Mouse (Mus musculus) liver, embryonic 11.5 days (tissue): ENCODE data around the gene R3hcc1l. TPM values are rescaled to one million over a fixed set of nuclear protein-coding genes. Genes with fewer than 3 reads are reported as not detected.

Experiments
- ATAC-seq: fragments of 200-750 bp; cut with Nextera tagmentation; replicated peaks from 2 replicates; pipeline ENCODE4 v1.8.0; 2017; ENCODE audit warnings: moderate number of reproducible peaks, mild to moderate bottlenecking, moderate TSS enrichment, moderate library complexity; ENCODE audit not compliant: low FRiP score
- DNase-seq: peaks from one replicate; pipeline ENCODE4 v3.0.0-alpha.2; 2017; ENCODE audit warnings: low spot score
- H3K27ac ChIP-seq: fragments of 300-500 bp; sonication (generic); 2 replicates; pipeline ENCODE4 v1.5.1; 2014; ENCODE audit warnings: mild to moderate bottlenecking, low read depth, low read length, control low read depth
- H3K27me3 ChIP-seq: fragments of 300-500 bp; sonication (generic); replicated peaks from 2 replicates; pipeline ENCODE4 v1.6.1; 2014; ENCODE audit warnings: low read length, mixed read lengths; ENCODE audit not compliant: control insufficient read depth, insufficient read depth
- H3K36me3 ChIP-seq: fragments of 300-500 bp; sonication (generic); 2 replicates; pipeline ENCODE4 v1.6.1; 2014; ENCODE audit warnings: mild to moderate bottlenecking, low read length, moderate library complexity, mixed read lengths; ENCODE audit not compliant: control insufficient read depth, insufficient read depth
- H3K4me1 ChIP-seq: fragments of 300-500 bp; sonication (generic); replicated peaks from 2 replicates; pipeline ENCODE4 v1.6.1; 2014; ENCODE audit warnings: low read length, mixed read lengths; ENCODE audit not compliant: control insufficient read depth, insufficient read depth
- H3K4me2 ChIP-seq: fragments of 300-500 bp; sonication (generic); 2 replicates; pipeline ENCODE4 v1.6.1; 2014; ENCODE audit warnings: mild to moderate bottlenecking, control low read depth, moderate library complexity
- H3K4me3 ChIP-seq: fragments of 300-500 bp; sonication (generic); 2 replicates; pipeline ENCODE4 v1.5.1; 2014; ENCODE audit warnings: low read depth, low read length, control low read depth
- H3K9ac ChIP-seq: fragments of 300-500 bp; sonication (generic); 2 replicates; pipeline ENCODE4 v1.6.1; 2014; ENCODE audit warnings: low read depth, low read length, control low read depth
- H3K9me3 ChIP-seq: fragments of 300-500 bp; sonication (generic); 2 replicates; pipeline ENCODE4 v1.6.1; 2016; ENCODE audit warnings: low read length, inconsistent platforms, mixed read lengths; ENCODE audit not compliant: control insufficient read depth
- WGBS: fragments of 180-500 bp; shearing (Covaris S2); extraction: QIAGEN DNeasy Blood & Tissue Kit; methylation state at CpG from one replicate; pipeline ENCODE4 v1.1.7; 2014; 5-methylcytosine and 5-hydroxymethylcytosine counted together
- polyA plus RNA-seq: library from polyadenylated mRNA; unstranded; fragments of >200 nt; fragmentation: Nextera tagmentation; extraction: Ambion mirVana; gene quantifications from 2 replicates; pipeline ENCODE4 v1.2.1, GENCODE M21; 2014

R3hcc1l gene
- polyA plus RNA-seq, 1 experiment from 2014 or later, result 20.8 TPM

DNA sequence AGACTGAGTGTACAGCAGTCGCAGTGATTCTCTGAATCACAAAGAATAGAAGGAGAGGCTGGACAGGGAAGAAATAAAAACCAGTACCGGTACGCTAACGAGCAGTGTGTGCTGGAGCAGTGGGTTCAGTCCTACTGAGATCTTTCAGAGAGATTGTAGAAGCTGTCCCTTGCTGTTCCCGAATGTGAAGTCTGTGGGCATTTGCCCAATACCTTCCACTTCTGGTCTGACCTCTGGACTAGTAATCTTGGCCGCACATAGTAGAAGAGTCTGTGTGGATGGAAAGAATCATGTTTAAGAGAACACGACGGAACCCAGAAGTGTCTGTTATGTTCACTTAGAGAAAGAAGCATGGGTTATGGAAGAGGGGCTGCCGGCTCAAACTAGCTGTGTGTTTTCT is 8.9 kb upstream of the R3hcc1l start:
- ATAC-seq (no peak), DNase-seq (no peak)
- WGBS, result 79% methylated on average over 9 of the region's 9 CpGs
- no peaks in the 10 kb centered on the region; the same call in 1 of the 2 replicates for H3K27me3 ChIP-seq
- no peak overlapping the region for H3K4me3 ChIP-seq
- H3K9me3 ChIP-seq, result no peaks in the 10 kb centered on the region
- no peak overlapping the region for H3K9ac ChIP-seq
- H3K4me1 ChIP-seq, result no peaks in the 10 kb centered on the region
- no peak overlapping the region for H3K4me2 ChIP-seq
- H3K36me3 ChIP-seq, result no peaks in the 10 kb centered on the region
- no peak overlapping the region for H3K27ac ChIP-seq

DNA sequence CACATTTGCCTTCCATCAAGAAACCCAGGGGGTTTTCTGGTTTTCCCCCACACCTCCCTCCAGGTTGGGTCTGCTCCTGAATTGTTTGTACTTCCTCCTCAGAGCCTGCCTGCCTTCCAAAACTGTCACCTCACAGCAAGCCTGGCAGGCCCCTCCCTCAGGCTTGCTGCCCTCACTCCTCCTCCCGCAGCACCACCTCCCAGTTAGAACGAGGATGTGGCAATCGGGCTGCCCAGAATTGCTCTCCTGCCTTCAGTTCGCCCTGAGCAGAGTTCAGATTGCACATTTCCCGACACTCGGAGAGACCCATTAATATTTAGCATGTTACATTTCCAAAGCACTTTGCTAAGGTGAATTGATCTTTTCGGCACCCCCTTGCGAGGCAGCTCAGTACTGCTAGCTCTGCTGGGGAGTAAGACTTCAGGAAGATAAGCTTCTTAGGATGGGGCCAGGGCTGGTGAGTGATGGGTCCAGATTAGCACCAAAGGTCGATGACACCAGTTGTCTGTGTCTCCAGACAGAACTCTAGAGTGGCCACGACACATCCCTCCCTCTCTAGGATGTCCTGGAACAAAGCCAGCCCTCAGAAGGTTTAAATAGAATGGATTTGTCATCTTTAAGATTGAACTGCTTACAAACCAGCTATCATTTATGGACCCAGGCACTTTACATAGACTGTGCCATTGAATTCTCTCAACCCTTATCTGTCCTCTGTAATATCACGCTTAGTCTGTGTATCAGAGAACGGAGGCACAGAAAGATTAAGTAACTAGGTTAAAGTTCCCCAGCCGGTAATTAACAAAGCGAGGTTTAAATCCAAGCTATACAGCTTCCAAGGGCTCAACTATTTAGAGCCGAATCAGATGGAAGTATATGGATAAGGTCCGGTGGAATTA is 8.0 kb upstream of the R3hcc1l start:
- Histone ChIP-seq H3K36me3 (no peaks in the 10 kb centered on the region), H3K9me3 (no peaks in the 10 kb centered on the region), H3K27ac (no peak overlapping the region), H3K4me2 (no peak overlapping the region), H3K9ac (no peak overlapping the region), H3K4me3 (no peak overlapping the region), H3K27me3 (no peaks in the 10 kb centered on the region; the same call in 1 of the 2 replicates), H3K4me1 (no peaks in the 10 kb centered on the region)
- 41% methylated on average over 16 of the region's 16 CpGs for WGBS
- DNase-seq, result no peak
- no peak for ATAC-seq

DNA sequence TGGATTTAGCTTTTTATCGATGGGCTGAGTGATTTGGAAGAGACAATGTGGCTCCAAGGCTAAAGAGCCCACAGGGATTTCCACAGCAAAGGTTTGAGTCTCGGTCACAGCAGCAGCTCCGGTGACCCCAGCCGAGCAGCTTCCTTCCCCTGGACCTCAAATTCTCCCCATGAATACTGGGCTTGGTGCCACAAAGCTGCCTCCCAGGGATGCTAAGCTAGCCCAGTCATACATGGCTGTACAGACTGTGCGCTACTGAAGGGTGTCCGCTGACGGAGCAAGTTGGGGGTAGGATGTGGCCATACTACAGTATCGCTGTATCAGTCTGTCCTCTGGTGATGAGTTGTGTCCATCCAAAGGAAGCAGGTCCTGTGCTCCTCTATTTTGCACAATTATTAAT is 2.9 kb upstream of the R3hcc1l start:
- no peak overlapping the region for H3K27ac ChIP-seq
- H3K4me2 ChIP-seq, result no peak overlapping the region
- ATAC-seq (no peak), DNase-seq (no peak)
- H3K9ac ChIP-seq, result no peak overlapping the region
- H3K36me3 ChIP-seq, result no peaks in the 10 kb centered on the region
- no peaks in the 10 kb centered on the region for H3K9me3 ChIP-seq
- 85% methylated on average over 8 of the region's 8 CpGs for WGBS
- peaks cover 7% of the 10 kb centered on the region for H3K4me1 ChIP-seq
- H3K27me3 ChIP-seq, result no peaks in the 10 kb centered on the region; the same call in 1 of the 2 replicates
- no peak overlapping the region for H3K4me3 ChIP-seq

DNA sequence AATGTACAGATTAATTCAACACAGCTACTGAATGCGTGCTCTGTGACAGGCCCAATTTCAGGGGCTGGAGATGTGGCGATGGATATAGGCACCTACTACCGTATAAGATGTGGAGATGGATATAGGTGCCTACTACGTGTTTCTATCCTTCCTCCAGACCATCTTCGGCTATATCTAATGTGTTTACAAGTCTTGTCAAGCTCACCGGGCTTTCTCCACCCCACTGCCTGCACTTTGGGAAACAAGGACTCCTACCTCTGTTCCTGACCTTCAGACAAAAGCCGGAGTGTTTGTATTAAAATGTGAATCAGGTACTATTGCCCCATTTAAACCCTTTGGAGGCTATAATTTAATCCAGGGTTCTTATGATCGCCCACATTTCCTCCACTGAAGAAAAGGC is 2.4 kb upstream of the R3hcc1l start:
- no peaks in the 10 kb centered on the region for H3K36me3 ChIP-seq
- 90% methylated on average over 8 of the region's 8 CpGs for WGBS
- no peak overlapping the region for H3K27ac ChIP-seq
- H3K9ac ChIP-seq, result no peak overlapping the region
- H3K4me3 ChIP-seq, result no peak overlapping the region
- no peak overlapping the region for H3K4me2 ChIP-seq
- no peaks in the 10 kb centered on the region; the same call in 1 of the 2 replicates for H3K27me3 ChIP-seq
- DNase-seq (no peak), ATAC-seq (no peak)
- no peaks in the 10 kb centered on the region for H3K9me3 ChIP-seq
- peaks cover 7% of the 10 kb centered on the region for H3K4me1 ChIP-seq

DNA sequence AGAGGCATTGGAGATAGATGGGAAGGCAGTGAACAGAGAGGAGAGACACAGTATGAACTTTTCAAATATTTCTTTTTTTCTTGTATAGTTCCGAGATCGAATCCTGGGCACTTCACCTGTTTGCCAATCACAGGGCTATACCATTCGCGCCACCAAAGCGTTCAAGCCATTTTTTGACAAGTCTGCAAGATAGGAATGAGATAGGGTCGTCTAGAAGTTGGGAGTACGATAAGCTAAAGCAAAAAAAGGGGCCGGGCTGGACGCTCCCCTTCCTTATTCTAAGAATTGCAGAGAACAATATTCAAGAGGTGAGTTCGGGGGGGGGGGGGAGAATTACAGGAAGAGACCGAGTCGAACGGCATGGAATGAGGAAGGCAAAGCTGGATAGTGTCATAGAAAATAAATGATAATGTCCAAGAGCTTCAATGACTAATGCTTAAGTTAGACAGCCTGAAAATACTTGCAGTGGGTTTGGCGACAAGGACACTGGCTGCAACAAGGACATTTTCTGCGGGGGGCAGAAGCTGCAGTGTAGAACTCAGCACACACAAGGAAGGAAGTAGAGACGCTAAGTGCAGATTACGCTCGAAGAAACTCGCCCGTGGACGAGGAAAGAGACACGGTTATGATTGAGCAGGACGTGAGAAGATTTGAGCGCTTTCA is 471 bp upstream of the R3hcc1l start:
- Histone ChIP-seq H3K36me3 (no peaks in the 10 kb centered on the region), H3K4me1 (peaks cover 12% of the 10 kb centered on the region), H3K9me3 (no peaks in the 10 kb centered on the region), H3K9ac (0 out of 2 replicates have a peak overlapping the region, but pooled peaks have one; percentile 17), H3K27ac (no peak overlapping the region), H3K27me3 (no peaks in the 10 kb centered on the region; the same call in 1 of the 2 replicates), H3K4me2 (peak overlapping the region; percentile 89), H3K4me3 (peak overlapping the region; percentile 92)
- ATAC-seq (no peak), DNase-seq (no peak)
- 23% methylated on average over 24 of the region's 24 CpGs for WGBS

DNA sequence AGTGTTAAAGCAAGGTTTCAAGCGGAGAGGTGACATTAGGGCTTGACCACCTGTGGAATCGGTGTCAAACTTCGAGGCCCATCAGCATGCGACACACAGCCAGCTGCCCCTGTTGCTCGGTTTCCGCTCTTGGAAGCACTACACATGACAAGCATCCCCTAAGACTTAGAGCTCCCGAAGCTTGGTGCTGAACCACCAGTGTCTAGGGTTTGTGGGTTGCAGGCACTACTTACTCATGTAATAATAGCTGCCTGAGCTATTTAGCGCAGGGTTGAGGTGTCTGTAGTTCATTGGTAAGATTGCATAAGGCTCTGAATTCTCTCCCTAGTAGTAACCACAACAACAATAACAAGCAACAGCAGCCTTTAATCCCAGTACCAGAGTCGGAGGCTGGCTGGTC is 1.2 kb downstream of the R3hcc1l start:
- Histone ChIP-seq H3K9me3 (no peaks in the 10 kb centered on the region), H3K4me1 (peaks cover 18% of the 10 kb centered on the region), H3K9ac (peak overlapping the region; percentile 79), H3K36me3 (no peaks in the 10 kb centered on the region), H3K4me3 (peak overlapping the region; percentile 92), H3K27me3 (no peaks in the 10 kb centered on the region; the same call in 1 of the 2 replicates), H3K4me2 (peak overlapping the region; percentile 89), H3K27ac (no peak overlapping the region)
- peak; percentile 36 for DNase-seq
- WGBS, result 42% methylated on average over 9 of the region's 9 CpGs
- ATAC-seq, result no peak

DNA sequence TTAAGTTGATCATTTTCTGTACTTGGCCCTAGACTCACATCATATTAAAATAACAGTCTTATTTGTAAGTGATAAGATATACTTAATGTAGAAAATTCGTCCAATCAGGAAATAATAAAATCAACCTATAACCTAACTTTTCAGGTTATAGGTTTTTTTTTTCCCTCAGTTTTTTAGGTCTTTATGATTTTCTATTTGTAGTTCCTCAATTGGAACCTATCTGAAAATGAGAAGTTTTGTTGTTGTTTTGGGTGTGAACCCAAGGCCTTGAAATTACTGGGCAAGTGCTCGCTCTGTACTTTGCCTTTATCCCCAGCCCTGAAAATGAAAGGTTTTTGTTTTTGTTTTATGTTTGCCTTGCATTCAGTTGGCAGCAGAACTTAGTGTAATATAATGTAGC is 6.1 kb downstream of the R3hcc1l start:
- H3K4me3 ChIP-seq, result no peak overlapping the region
- DNase-seq (no peak), ATAC-seq (no peak)
- 86% methylated on average over 2 of the region's 2 CpGs for WGBS
- H3K4me2 ChIP-seq, result no peak overlapping the region
- H3K27me3 ChIP-seq, result no peaks in the 10 kb centered on the region
- no peak overlapping the region for H3K27ac ChIP-seq
- H3K9ac ChIP-seq, result no peak overlapping the region
- no peaks in the 10 kb centered on the region for H3K9me3 ChIP-seq
- no peaks in the 10 kb centered on the region for H3K36me3 ChIP-seq
- peaks cover 17% of the 10 kb centered on the region for H3K4me1 ChIP-seq

DNA sequence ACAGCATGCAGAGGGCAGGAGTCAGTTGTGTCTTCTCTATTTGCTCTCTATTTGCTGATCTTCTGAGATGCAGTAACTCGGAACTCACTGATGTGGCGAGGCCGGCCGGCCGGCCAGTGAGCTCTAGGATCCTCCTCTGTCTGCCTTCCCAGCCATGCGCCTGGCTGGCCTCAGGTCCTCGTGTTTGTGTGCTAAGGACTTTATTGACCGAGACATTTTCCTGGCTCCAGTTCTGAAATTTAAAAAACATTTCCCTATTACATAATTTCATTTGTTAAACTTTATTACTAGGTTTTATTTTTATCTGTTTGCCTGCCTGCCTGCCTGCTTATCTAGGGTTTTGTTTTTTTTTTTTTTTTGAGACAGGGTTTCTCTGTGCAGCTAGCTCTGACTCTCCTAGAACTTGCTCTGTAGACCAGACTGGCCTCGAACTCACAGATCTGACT is 11.5 kb downstream of the R3hcc1l start:
- ATAC-seq, result peak; percentile 58
- H3K27me3 ChIP-seq, result no peaks in the 10 kb centered on the region
- 0 out of 2 replicates have a peak overlapping the region, but pooled peaks have one; percentile 20 for H3K9ac ChIP-seq
- H3K4me1 ChIP-seq, result peaks cover 13% of the 10 kb centered on the region
- H3K27ac ChIP-seq, result peak overlapping the region; percentile 39; the same call in 1 of the 2 replicates
- H3K4me3 ChIP-seq, result no peak overlapping the region
- WGBS, result 41% methylated on average over 9 of the region's 9 CpGs
- H3K36me3 ChIP-seq, result no peaks in the 10 kb centered on the region
- no peaks in the 10 kb centered on the region for H3K9me3 ChIP-seq
- no peak for DNase-seq
- peak overlapping the region; percentile 40 for H3K4me2 ChIP-seq
